Mouse (Mus musculus): ENCODE data around the gene Itgb4. TPM values are rescaled to one million over a fixed set of nuclear protein-coding genes. Genes with fewer than 3 reads are reported as not detected.

The Itgb4 gene
- total and polyA plus RNA-seq, 2 experiments from 2014 or later, result 1.0 to 2.2 TPM

DNA sequence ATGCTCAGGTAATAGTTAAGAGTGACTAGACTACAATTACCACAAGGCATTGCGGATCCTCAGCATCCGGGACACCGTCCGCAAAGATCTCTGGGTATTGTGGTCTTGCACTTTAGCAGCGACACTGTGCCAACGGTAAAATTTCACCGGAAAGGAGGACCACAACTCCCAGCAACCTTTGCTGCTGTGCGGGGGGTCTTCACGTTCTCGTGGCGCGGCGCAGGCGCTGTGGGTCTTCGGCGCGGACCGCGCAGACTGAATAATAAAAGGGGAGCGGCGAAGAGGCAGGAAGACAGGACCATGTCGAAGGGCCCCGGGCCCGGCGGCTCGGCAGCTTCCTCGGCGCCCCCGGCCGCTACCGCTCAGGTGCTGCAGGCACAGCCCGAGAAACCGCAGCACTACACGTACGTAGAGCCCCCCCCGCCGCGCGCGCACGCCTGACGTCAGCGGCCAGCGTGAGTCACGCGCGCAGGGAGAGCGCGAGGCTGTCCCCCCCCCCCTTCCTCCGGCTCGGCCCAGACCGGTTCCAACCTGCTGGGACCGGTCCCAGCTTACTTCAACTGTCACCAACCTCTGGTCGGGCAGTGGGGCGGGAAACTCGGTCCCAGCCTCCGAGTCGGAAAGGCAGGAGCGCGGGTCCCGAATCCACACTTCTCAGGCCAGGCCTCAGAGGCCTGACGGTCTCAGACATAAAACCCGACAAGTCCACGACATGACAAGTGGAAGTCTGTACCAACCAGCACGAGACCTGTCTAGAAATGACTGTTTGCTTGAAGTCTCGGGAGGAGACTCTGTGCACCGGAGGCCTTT is 55.8 kb downstream of the Itgb4 start, which contains the start of gene Unk:
TSS of gene Unk (plus strand) at position 235 of the 810 bp plus-strand sequence.
- peak within 1 kb of the TSS; percentile 62 for H3K4me2 ChIP-seq (ENCODE audit: low read depth, low read length, poor library complexity, severe bottlenecking)
- H3K4me1 ChIP-seq (ENCODE audit: insufficient read depth, low read length), result peaks cover 8% of the 10 kb centered on the region; the same call in 1 of the 2 replicates
- no peaks in the 10 kb centered on the region for H3K27me3 ChIP-seq (ENCODE audit: insufficient read depth, low read length)
- no peak for TF ChIP-seq CTCF (IDR thresholded peaks at IDR 0.05)
- H3K27ac ChIP-seq (ENCODE audit: low read depth, low read length), result peak within 1 kb of the TSS; percentile 94
- H3K9me3 ChIP-seq (ENCODE audit: low read length), result no peaks in the 10 kb centered on the region
- DNase-seq (ENCODE audit: low spot score) (peak; percentile 100), ATAC-seq (ENCODE audit: low FRiP score) (peak; percentile 96)
- under 1% methylated on average over 61 of the region's 67 CpGs for WGBS
- peak within 1 kb of the TSS; percentile 81 for H3K9ac ChIP-seq (replicated peaks; ENCODE audit: low read length, poor library complexity, severe bottlenecking)
- H3K36me3 ChIP-seq (ENCODE audit: insufficient read depth, low read length), result no peaks in the 10 kb centered on the region
- peak within 1 kb of the TSS; percentile 44 for H3K4me3 ChIP-seq (ENCODE audit: low read depth, low read length)

DNA sequence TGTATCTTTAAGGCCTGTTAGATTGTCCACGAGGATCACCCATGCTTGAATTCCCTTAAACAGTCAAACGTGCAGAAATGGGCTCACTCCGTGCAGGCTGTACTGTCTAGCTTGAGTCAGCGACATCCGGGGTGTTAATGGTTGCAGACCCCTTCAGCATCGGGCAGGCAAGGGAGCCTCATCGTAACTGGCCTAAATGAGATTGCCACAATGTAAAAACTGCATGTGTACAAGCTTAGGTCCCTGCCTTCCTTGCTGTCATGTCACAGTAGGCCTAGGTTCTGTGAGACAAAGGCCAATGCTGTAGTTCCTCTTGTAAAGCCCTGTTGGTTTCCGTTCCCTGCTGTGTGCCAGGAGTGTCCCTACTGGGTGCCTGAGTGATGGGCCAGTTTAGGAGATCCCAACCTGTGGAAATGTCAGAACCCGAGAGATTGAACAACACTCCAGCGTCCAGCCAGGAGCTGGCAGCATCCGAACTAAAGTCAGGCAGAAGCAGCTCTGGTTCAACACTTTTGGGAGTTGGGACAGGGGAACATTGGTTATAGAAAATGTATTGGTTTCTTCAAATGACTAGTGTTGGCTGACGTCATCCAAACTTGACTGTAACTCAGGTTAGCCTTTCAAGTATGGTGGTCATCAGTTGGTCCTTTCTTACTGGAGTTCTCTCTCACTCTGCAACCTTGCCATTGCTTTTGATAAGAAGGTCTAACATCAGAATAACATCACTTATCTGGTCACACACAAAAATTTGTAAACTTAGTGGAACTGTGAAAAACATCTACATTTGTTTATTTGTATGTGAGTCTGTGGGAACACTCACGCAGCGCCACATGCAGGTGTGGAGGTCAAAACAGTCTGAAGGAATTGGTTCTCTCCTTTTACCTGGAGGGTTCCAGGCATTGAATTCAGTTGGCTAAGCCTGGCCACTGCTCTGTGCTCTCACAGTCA is 56.7 kb downstream of the Itgb4 start:
- 25% methylated on average over 14 of the region's 14 CpGs for WGBS
- peak overlapping the region; percentile 44 for H3K4me3 ChIP-seq (ENCODE audit: low read depth, low read length)
- no peak for TF ChIP-seq CTCF (IDR thresholded peaks at IDR 0.05)

DNA sequence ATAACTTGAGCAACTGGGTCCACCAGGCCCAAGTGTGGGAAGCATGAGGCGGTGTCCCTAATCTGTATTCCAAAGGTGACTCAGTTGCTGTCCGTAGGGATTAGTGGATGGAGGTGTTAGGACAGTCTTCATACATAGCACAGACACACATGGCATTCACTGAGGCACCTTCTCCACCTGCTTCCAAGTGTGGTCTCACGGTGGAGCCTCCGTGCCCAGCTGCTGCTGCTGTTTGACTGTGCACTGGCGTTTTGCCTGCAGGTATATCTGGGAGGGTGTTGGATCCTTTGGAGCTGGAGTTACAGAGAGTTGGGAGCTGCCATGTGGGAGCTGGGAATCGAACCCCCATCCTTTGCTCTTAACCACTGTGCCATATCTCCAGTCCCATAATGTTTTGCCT is 60.1 kb downstream of the Itgb4 start:
- no peak for ATAC-seq (ENCODE audit: low FRiP score)
- H3K27ac ChIP-seq (ENCODE audit: low read depth, low read length), result no peak overlapping the region
- no peaks in the 10 kb centered on the region for H3K27me3 ChIP-seq (ENCODE audit: insufficient read depth, low read length)
- no peaks in the 10 kb centered on the region for H3K36me3 ChIP-seq (ENCODE audit: insufficient read depth, low read length)
- H3K9ac ChIP-seq (replicated peaks; ENCODE audit: low read length, poor library complexity, severe bottlenecking), result no peak overlapping the region
- no peak for TF ChIP-seq CTCF (IDR thresholded peaks at IDR 0.05)
- H3K4me3 ChIP-seq (ENCODE audit: low read depth, low read length), result no peak overlapping the region
- 90% methylated on average over 6 of the region's 6 CpGs for WGBS
- H3K9me3 ChIP-seq (ENCODE audit: low read length), result no peaks in the 10 kb centered on the region
- no peak overlapping the region for H3K4me2 ChIP-seq (ENCODE audit: low read depth, low read length, poor library complexity, severe bottlenecking)
- no peak for DNase-seq (ENCODE audit: low spot score)
- peaks cover 8% of the 10 kb centered on the region; the same call in 1 of the 2 replicates for H3K4me1 ChIP-seq (ENCODE audit: insufficient read depth, low read length)

More for the DNA sequence above, 56.7 kb downstream of the Itgb4 start:
- H3K36me3 ChIP-seq (ENCODE audit: insufficient read depth, low read length), result no peaks in the 10 kb centered on the region
- ATAC-seq (ENCODE audit: low FRiP score), result peak; percentile 50; the same call in 1 of the 2 replicates
- H3K27me3 ChIP-seq (ENCODE audit: insufficient read depth, low read length), result no peaks in the 10 kb centered on the region
- no peak for DNase-seq (ENCODE audit: low spot score)
- peak overlapping the region; percentile 62 for H3K4me2 ChIP-seq (ENCODE audit: low read depth, low read length, poor library complexity, severe bottlenecking)
- no peaks in the 10 kb centered on the region for H3K9me3 ChIP-seq (ENCODE audit: low read length)
- peak overlapping the region; percentile 81 for H3K9ac ChIP-seq (replicated peaks; ENCODE audit: low read length, poor library complexity, severe bottlenecking)
- H3K27ac ChIP-seq (ENCODE audit: low read depth, low read length), result peak overlapping the region; percentile 94
- H3K4me1 ChIP-seq (ENCODE audit: insufficient read depth, low read length), result peaks cover 8% of the 10 kb centered on the region; the same call in 1 of the 2 replicates

DNA sequence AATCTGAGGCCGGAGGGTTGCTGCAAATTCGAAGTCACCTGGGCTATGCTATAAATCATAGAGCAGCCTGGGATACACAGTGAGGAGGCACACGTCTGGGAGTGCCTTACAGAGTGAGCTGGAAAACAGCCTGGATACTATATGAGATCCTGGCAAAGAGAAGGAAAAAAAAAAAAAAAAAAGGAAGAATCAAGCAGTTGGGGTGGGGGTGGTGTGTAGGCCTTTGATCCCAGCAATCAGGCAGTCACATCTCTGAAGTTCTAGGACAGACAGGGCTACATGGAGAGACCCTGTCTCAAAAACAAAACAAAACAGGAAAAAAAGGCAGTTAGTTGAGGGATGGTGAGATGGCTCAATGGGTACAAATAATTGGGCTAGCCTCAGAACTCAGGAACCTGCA is 62.2 kb downstream of the Itgb4 start:
- TF ChIP-seq CTCF (IDR thresholded peaks at IDR 0.05), result no peak
- H3K4me1 ChIP-seq (ENCODE audit: insufficient read depth, low read length), result peaks cover 2% of the 10 kb centered on the region; the same call in 1 of the 2 replicates
- no peak overlapping the region for H3K9ac ChIP-seq (replicated peaks; ENCODE audit: low read length, poor library complexity, severe bottlenecking)
- WGBS, result 93% methylated on average over 3 of the region's 3 CpGs
- H3K36me3 ChIP-seq (ENCODE audit: insufficient read depth, low read length), result 0 out of 2 replicates have a peak, but pooled peaks cover 3% of the 10 kb centered on the region
- no peak for DNase-seq (ENCODE audit: low spot score)
- no peaks in the 10 kb centered on the region for H3K27me3 ChIP-seq (ENCODE audit: insufficient read depth, low read length)
- no peak overlapping the region for H3K4me2 ChIP-seq (ENCODE audit: low read depth, low read length, poor library complexity, severe bottlenecking)
- H3K27ac ChIP-seq (ENCODE audit: low read depth, low read length), result no peak overlapping the region
- no peaks in the 10 kb centered on the region for H3K9me3 ChIP-seq (ENCODE audit: low read length)
- no peak for ATAC-seq (ENCODE audit: low FRiP score)
- H3K4me3 ChIP-seq (ENCODE audit: low read depth, low read length), result no peak overlapping the region

DNA sequence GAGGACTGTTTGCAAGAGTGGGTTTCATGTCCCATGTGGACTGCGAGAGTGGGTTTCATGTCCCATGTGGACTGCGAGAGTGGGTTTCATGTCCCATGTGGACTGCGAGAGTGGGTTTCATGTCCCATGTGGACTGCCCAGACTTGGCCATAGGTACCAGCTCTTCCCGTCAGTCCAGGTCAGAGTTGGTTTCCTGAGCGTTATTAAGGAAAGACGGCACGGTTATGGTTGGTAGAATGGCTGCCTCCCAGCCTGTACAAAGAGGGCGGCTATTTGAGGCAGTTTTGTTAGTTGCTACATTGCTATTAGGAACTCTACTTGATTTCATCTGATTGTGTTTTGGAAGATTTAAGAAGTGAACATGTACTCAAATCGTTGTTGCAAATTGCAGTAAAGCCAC is 63.3 kb downstream of the Itgb4 start:
- no peak overlapping the region for H3K4me2 ChIP-seq (ENCODE audit: low read depth, low read length, poor library complexity, severe bottlenecking)
- no peak overlapping the region for H3K9ac ChIP-seq (replicated peaks; ENCODE audit: low read length, poor library complexity, severe bottlenecking)
- H3K9me3 ChIP-seq (ENCODE audit: low read length), result no peaks in the 10 kb centered on the region
- H3K36me3 ChIP-seq (ENCODE audit: insufficient read depth, low read length), result 0 out of 2 replicates have a peak, but pooled peaks cover 3% of the 10 kb centered on the region
- H3K27me3 ChIP-seq (ENCODE audit: insufficient read depth, low read length), result no peaks in the 10 kb centered on the region
- H3K4me1 ChIP-seq (ENCODE audit: insufficient read depth, low read length), result no peaks in the 10 kb centered on the region
- H3K4me3 ChIP-seq (ENCODE audit: low read depth, low read length), result no peak overlapping the region
- TF ChIP-seq CTCF (IDR thresholded peaks at IDR 0.05), result no peak
- 83% methylated on average over 9 of the region's 9 CpGs for WGBS
- no peak overlapping the region for H3K27ac ChIP-seq (ENCODE audit: low read depth, low read length)
- ATAC-seq (ENCODE audit: low FRiP score), result no peak
- DNase-seq (ENCODE audit: low spot score), result no peak

All from midbrain, postnatal 0 days (tissue).